Mouse (Mus musculus): ENCODE results near the gene Zfp524. TPM values are rescaled to one million over a fixed set of nuclear protein-coding genes. Genes with fewer than 3 reads are reported as not detected.

Zfp524 gene
- total and polyA plus RNA-seq, 2 experiments = 6.7 to 38.3 TPM

GRCm38 (mm10) chr7:5029543-5029942 is 15.3 kb downstream of the Zfp524 start:
- no peak for DNase-seq (ENCODE audit: extremely low read depth, low read depth, low spot score)
- 95% methylated on average over 22 of the region's 22 CpGs for WGBS
- no peak overlapping the region for H3K4me3 ChIP-seq (ENCODE audit: insufficient read depth, low read depth, low read length)
- no peak overlapping the region for H3K27ac ChIP-seq (replicated peaks; ENCODE audit: insufficient read depth, low read depth, low read length)
- TF ChIP-seq CTCF (IDR thresholded peaks at IDR 0.05; ENCODE audit: low read depth, low read length) (no peak), POLR2A (IDR thresholded peaks at IDR 0.05; ENCODE audit: extremely low read depth, insufficient read depth, low read length) (no peak)
- H3K36me3 ChIP-seq (ENCODE audit: control insufficient read depth, insufficient read depth, low read length) = peaks cover 40% of the 10 kb centered on the region
- peaks cover 3% of the 10 kb centered on the region; the same call in 1 of the 2 replicates for H3K79me2 ChIP-seq (ENCODE audit: control insufficient read depth, insufficient read depth, low read length)
- peaks cover 3% of the 10 kb centered on the region; the same call in 1 of the 2 replicates for H3K27me3 ChIP-seq (ENCODE audit: control insufficient read depth, insufficient read depth, low read length)
- H3K9ac ChIP-seq (ENCODE audit: low read depth, low read length) = no peak overlapping the region
- no peaks in the 10 kb centered on the region for H3K4me1 ChIP-seq (ENCODE audit: control insufficient read depth, insufficient read depth, low read length)

GRCm38 (mm10) chr7:5029946-5030345 is 15.7 kb downstream of the Zfp524 start:
- no peak overlapping the region for H3K9ac ChIP-seq (ENCODE audit: low read depth, low read length)
- DNase-seq (ENCODE audit: extremely low read depth, low read depth, low spot score) = no peak
- TF ChIP-seq POLR2A (IDR thresholded peaks at IDR 0.05; ENCODE audit: extremely low read depth, insufficient read depth, low read length) = no peak
- TF ChIP-seq CTCF (IDR thresholded peaks at IDR 0.05; ENCODE audit: low read depth, low read length) = no peak
- H3K4me3 ChIP-seq (ENCODE audit: insufficient read depth, low read depth, low read length) = no peak overlapping the region
- 94% methylated on average over 21 of the region's 21 CpGs for WGBS
- peaks cover 3% of the 10 kb centered on the region; the same call in 1 of the 2 replicates for H3K27me3 ChIP-seq (ENCODE audit: control insufficient read depth, insufficient read depth, low read length)
- H3K36me3 ChIP-seq (ENCODE audit: control insufficient read depth, insufficient read depth, low read length) = peaks cover 40% of the 10 kb centered on the region
- H3K27ac ChIP-seq (replicated peaks; ENCODE audit: insufficient read depth, low read depth, low read length) = no peak overlapping the region
- peaks cover 3% of the 10 kb centered on the region; the same call in 1 of the 2 replicates for H3K79me2 ChIP-seq (ENCODE audit: control insufficient read depth, insufficient read depth, low read length)
- H3K4me1 ChIP-seq (ENCODE audit: control insufficient read depth, insufficient read depth, low read length) = no peaks in the 10 kb centered on the region

GRCm38 (mm10) chr7:5030554-5031275 is 16.5 kb downstream of the Zfp524 start:
- H3K36me3 ChIP-seq (ENCODE audit: control insufficient read depth, insufficient read depth, low read length) = peaks cover 40% of the 10 kb centered on the region
- no peaks in the 10 kb centered on the region for H3K4me1 ChIP-seq (ENCODE audit: control insufficient read depth, insufficient read depth, low read length)
- no peaks in the 10 kb centered on the region; the same call in 1 of the 2 replicates for H3K79me2 ChIP-seq (ENCODE audit: control insufficient read depth, insufficient read depth, low read length)
- no peak overlapping the region for H3K4me3 ChIP-seq (ENCODE audit: insufficient read depth, low read depth, low read length)
- no peak for DNase-seq (ENCODE audit: extremely low read depth, low read depth, low spot score)
- H3K9ac ChIP-seq (ENCODE audit: low read depth, low read length) = no peak overlapping the region
- peaks cover 3% of the 10 kb centered on the region; the same call in 1 of the 2 replicates for H3K27me3 ChIP-seq (ENCODE audit: control insufficient read depth, insufficient read depth, low read length)
- TF ChIP-seq CTCF (IDR thresholded peaks at IDR 0.05; ENCODE audit: low read depth, low read length) (no peak), POLR2A (IDR thresholded peaks at IDR 0.05; ENCODE audit: extremely low read depth, insufficient read depth, low read length) (no peak)
- H3K27ac ChIP-seq (replicated peaks; ENCODE audit: insufficient read depth, low read depth, low read length) = no peak overlapping the region
- WGBS = 94% methylated on average over 63 of the region's 63 CpGs

- H3K36me3 ChIP-seq (ENCODE audit: control insufficient read depth, insufficient read depth, low read length) = peaks cover 40% of the 10 kb centered on the region
- DNase-seq (ENCODE audit: extremely low read depth, low read depth, low spot score) = no peak
- H3K4me3 ChIP-seq (ENCODE audit: insufficient read depth, low read depth, low read length) = no peak overlapping the region
- TF ChIP-seq CTCF (IDR thresholded peaks at IDR 0.05; ENCODE audit: low read depth, low read length) (no peak), POLR2A (IDR thresholded peaks at IDR 0.05; ENCODE audit: extremely low read depth, insufficient read depth, low read length) (no peak)
- WGBS = 95% methylated on average over 46 of the region's 46 CpGs
- H3K27ac ChIP-seq (replicated peaks; ENCODE audit: insufficient read depth, low read depth, low read length) = no peak overlapping the region
- H3K27me3 ChIP-seq (ENCODE audit: control insufficient read depth, insufficient read depth, low read length) = peaks cover 3% of the 10 kb centered on the region; the same call in 1 of the 2 replicates
- no peaks in the 10 kb centered on the region for H3K79me2 ChIP-seq (ENCODE audit: control insufficient read depth, insufficient read depth, low read length)
- no peak overlapping the region for H3K9ac ChIP-seq (ENCODE audit: low read depth, low read length)
- no peaks in the 10 kb centered on the region for H3K4me1 ChIP-seq (ENCODE audit: control insufficient read depth, insufficient read depth, low read length)
Measured at GRCm38 (mm10) chr7:5031496-5031895, 17.3 kb downstream of the Zfp524 start.

GRCm38 (mm10) chr7:5033818-5034217 is 19.6 kb downstream of the Zfp524 start, which contains the start of gene 4632433K11Rik:
TSS of gene 4632433K11Rik (plus strand) at chr7:5034118.
- Histone ChIP-seq H3K4me3 (ENCODE audit: insufficient read depth, low read depth, low read length) (no peak within 1 kb of the TSS), H3K27ac (replicated peaks; ENCODE audit: insufficient read depth, low read depth, low read length) (no peak within 1 kb of the TSS), H3K9ac (ENCODE audit: low read depth, low read length) (no peak within 1 kb of the TSS), H3K27me3 (ENCODE audit: control insufficient read depth, insufficient read depth, low read length) (peaks cover 3% of the 10 kb centered on the region; the same call in 1 of the 2 replicates), H3K4me1 (ENCODE audit: control insufficient read depth, insufficient read depth, low read length) (peaks cover 2% of the 10 kb centered on the region), H3K36me3 (ENCODE audit: control insufficient read depth, insufficient read depth, low read length) (peaks cover 30% of the 10 kb centered on the region), H3K79me2 (ENCODE audit: control insufficient read depth, insufficient read depth, low read length) (no peaks in the 10 kb centered on the region)
- DNase-seq (ENCODE audit: extremely low read depth, low read depth, low spot score) = no peak
- 87% methylated on average over 3 of the region's 3 CpGs for WGBS
- TF ChIP-seq POLR2A (IDR thresholded peaks at IDR 0.05; ENCODE audit: extremely low read depth, insufficient read depth, low read length) = no peak

GRCm38 (mm10) chr7:5035628-5036027 is 21.4 kb downstream of the Zfp524 start:
- no peak for DNase-seq (ENCODE audit: extremely low read depth, low read depth, low spot score)
- TF ChIP-seq CTCF (IDR thresholded peaks at IDR 0.05; ENCODE audit: low read depth, low read length) = no peak
- TF ChIP-seq POLR2A (IDR thresholded peaks at IDR 0.05; ENCODE audit: extremely low read depth, insufficient read depth, low read length) = no peak
- Histone ChIP-seq H3K27me3 (ENCODE audit: control insufficient read depth, insufficient read depth, low read length) (0 out of 2 replicates have a peak, but pooled peaks cover 3% of the 10 kb centered on the region), H3K4me1 (ENCODE audit: control insufficient read depth, insufficient read depth, low read length) (peaks cover 2% of the 10 kb centered on the region), H3K79me2 (ENCODE audit: control insufficient read depth, insufficient read depth, low read length) (no peaks in the 10 kb centered on the region), H3K9ac (ENCODE audit: low read depth, low read length) (no peak overlapping the region), H3K4me3 (ENCODE audit: insufficient read depth, low read depth, low read length) (no peak overlapping the region), H3K27ac (replicated peaks; ENCODE audit: insufficient read depth, low read depth, low read length) (no peak overlapping the region), H3K36me3 (ENCODE audit: control insufficient read depth, insufficient read depth, low read length) (peaks cover 12% of the 10 kb centered on the region)
- WGBS = 98% methylated on average over 17 of the region's 17 CpGs
